Mouse (Mus musculus): Measurements from ENCODE around the gene Tas1r1.

DNA sequence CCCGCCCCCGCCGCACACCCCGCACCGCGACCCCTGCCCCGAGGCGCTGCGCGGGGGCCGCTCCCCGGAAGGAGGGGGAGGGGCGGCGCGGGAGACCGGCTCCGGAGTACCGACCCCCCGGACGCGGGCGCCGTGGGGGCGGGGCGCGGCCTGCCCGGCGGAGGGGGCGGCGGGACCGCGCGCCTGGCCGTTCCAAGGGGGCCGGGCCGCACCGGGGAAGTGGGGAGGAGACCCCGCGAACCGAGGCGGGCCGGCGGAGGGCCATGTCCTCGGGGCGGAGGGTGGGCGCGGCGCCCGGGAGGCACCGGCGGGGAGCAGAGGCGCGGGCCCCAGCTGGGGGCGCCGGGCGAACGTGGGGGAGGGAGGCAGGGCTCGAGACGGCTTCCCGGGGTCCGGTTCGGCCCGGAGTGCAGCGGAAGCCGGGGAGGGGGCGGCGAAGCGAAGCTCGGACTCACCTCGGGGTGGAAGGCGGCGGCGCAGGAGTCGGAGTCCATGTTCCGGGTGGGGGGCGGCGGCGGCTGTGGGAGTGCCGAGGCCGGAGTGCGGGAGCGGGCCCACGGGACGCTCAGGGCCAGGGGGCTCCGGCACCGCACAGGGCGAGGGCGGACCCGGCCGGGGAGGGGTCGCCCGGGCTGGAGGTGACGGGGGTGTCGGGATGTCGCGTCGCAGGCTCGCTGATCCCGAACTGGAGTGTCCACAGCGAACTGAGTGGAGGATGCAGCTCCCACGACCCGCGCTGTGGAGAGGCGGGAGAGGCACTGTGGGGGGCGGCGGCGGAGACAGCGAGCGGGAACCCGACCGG lies 42.8 kb downstream of the Tas1r1 start:
- TF ChIP-seq POLR2A (IDR thresholded peaks at IDR 0.05; ENCODE audit: low read depth, low read length) (no peak), CTCF (IDR thresholded peaks at IDR 0.05; ENCODE audit: extremely low read depth, insufficient read length, insufficient replicate concordance, low read depth, low read length) (no peak)

Measured in small intestine, adult 2 months (tissue).